Mouse (Mus musculus): ENCODE data around the gene Eml4.

DNA sequence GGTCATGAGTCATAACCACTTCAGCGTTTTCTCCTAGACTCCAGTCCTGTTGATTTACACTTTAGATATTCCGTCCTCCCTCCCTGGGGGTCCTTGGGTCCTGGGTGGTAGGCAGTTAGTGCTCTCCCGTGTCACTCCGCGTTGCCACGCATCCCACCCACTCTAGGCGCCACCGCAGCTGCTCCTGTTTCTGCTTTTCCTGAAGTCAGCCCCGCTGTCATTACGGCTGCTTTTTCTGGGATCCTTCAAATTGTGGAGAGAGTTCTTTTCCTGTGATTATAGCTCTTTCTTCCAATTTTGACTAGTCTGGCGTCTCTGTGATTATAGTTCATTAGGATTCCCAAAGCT, 26.5 kb upstream of the Eml4 start:
- TF ChIP-seq SMC3 (IDR thresholded peaks at IDR 0.05; ENCODE audit: low read depth, low read length) = no peak
- no peak for TF ChIP-seq CTCF (conservative IDR thresholded peaks at IDR 0.05 in 1 of 2, IDR thresholded peaks at IDR 0.05 in 1 of 2; ENCODE audit: low read depth in 2 of 2, low read length in 2 of 2)
- no peak for TF ChIP-seq ZKSCAN1 (IDR thresholded peaks at IDR 0.05; ENCODE audit: borderline replicate concordance, low read depth, low read length)
- no peak for TF ChIP-seq NRF1 (IDR thresholded peaks at IDR 0.05; ENCODE audit: low read depth, low read length)
- no peak for TF ChIP-seq EP300 (IDR thresholded peaks at IDR 0.05; ENCODE audit: low read length)
- TF ChIP-seq ETS1 (conservative IDR thresholded peaks at IDR 0.05; ENCODE audit: low read depth, low read length) = no peak
- no peak for TF ChIP-seq GABPA (IDR thresholded peaks at IDR 0.05; ENCODE audit: insufficient replicate concordance, low read depth, low read length)
- TF ChIP-seq HCFC1 (IDR thresholded peaks at IDR 0.05; ENCODE audit: low read depth, low read length) = no peak
